Mouse (Mus musculus) heart, adult 2 months (tissue): ENCODE measurements around the gene Clps. TPM values are rescaled to one million over a fixed set of nuclear protein-coding genes. Genes with fewer than 3 reads are reported as not detected.

Experiments
- DNase-seq, 2 experiments: peaks; one replicate each; pipeline ENCODE4 v3.0.0; 2021
- H3K27ac ChIP-seq: fragments of 200-600 bp; 2 replicates; pipeline ENCODE4 v1.8.1; 2022
- H3K27me3 ChIP-seq: fragments of 200-500 bp; 2 replicates; pipeline ENCODE4 v1.6.1; 2012; ENCODE audit warnings: mild to moderate bottlenecking, low read length, inconsistent platforms, mixed read lengths; ENCODE audit not compliant: control insufficient read depth, insufficient read depth
- H3K36me3 ChIP-seq: fragments of 200-500 bp; 2 replicates; pipeline ENCODE4 v1.6.1; 2012; ENCODE audit warnings: low read length, inconsistent platforms; ENCODE audit not compliant: control insufficient read depth, insufficient read depth
- H3K4me1 ChIP-seq: fragments of 200-500 bp; 2 replicates; pipeline ENCODE4 v1.6.1; 2011; ENCODE audit warnings: low read length; ENCODE audit not compliant: control insufficient read depth, insufficient read depth
- H3K4me3 ChIP-seq: fragments of 200-600 bp; 2 replicates; pipeline ENCODE4 v1.8.1; 2022
- H3K79me2 ChIP-seq: fragments of 200-500 bp; replicated peaks from 2 replicates; pipeline ENCODE4 v1.6.1; 2012; ENCODE audit warnings: mild to moderate bottlenecking, inconsistent platforms, low read length, moderate library complexity, mixed read lengths; ENCODE audit not compliant: control insufficient read depth, insufficient read depth
- H3K9ac ChIP-seq: fragments of 200-500 bp; 2 replicates; pipeline ENCODE4 v1.6.1; 2012; ENCODE audit warnings: low read depth, mild to moderate bottlenecking, control low read depth, inconsistent platforms, low read length, mixed read lengths
- CTCF ChIP-seq: fragments of 200-600 bp; IDR thresholded peaks from 2 replicates; pipeline ENCODE4 v1.8.1; 2022; ENCODE audit warnings: antibody characterized with exemption, mild to moderate bottlenecking, moderate library complexity
- EP300 ChIP-seq: fragments of 200-500 bp; IDR thresholded peaks from 2 replicates; pipeline ENCODE4 v1.6.1; 2011; ENCODE audit warnings: low read depth, low read length, control low read depth; ENCODE audit not compliant: insufficient read depth
- POLR2A ChIP-seq: fragments of 200-500 bp; IDR thresholded peaks from 2 replicates; pipeline ENCODE4 v1.6.1; 2011; ENCODE audit warnings: mild to moderate bottlenecking, low read depth, low read length, control low read depth; ENCODE audit not compliant: insufficient read depth
- WGBS: fragments of 180-500 bp; shearing (Covaris S2); methylation state at CpG from one replicate; pipeline ENCODE4 v1.1.7; 2018; 5-methylcytosine and 5-hydroxymethylcytosine counted together
- intact Hi-C: fragments of 180-260 bp; cut with DNase I; formaldehyde crosslinking; loops from one replicate; pipeline ENCODE4 v1.15.1; 2025
- long read RNA-seq: library from polyadenylated mRNA; stranded (forward); transcript quantifications from one replicate; pipeline ENCODE4 v2.0.0, GENCODE M21; 2021
- polyA plus RNA-seq: library from polyadenylated mRNA; depleted of rRNA; stranded (reverse); fragments of >200 nt; gene quantifications from 2 replicates; pipeline ENCODE4 v1.2.3, GENCODE M21; 2012; rRNA removed
- total RNA-seq, 2 experiments: library from RNA; stranded (reverse); gene quantifications; 2 replicates each; pipeline ENCODE4 v1.2.3; 2021

Clps gene
- total RNA-seq, result not detected
- 0.90 and 2.0 TPM in 2 replicates for polyA plus RNA-seq
- long read RNA-seq, partial matches to known transcripts, result 0 of 1 reads
- long read RNA-seq, other reads (novel, unspliced or antisense), result 1 of 1 reads

- 59% methylated on average over 4 of the region's 4 CpGs for WGBS
- Histone ChIP-seq H3K27ac (no peak within 1 kb of the TSS), H3K9ac (no peak within 1 kb of the TSS), H3K79me2 (no peaks in the 10 kb centered on the region), H3K4me1 (no peaks in the 10 kb centered on the region; the same call in 1 of the 2 replicates), H3K27me3 (no peaks in the 10 kb centered on the region), H3K4me3 (no peak within 1 kb of the TSS), H3K36me3 (no peaks in the 10 kb centered on the region)
- TF ChIP-seq CTCF (no peak), POLR2A (no peak), EP300 (no peak)
- DNase-seq, result no peak
- intact Hi-C loops, result no loop called here
Observed at GRCm38 (mm10) chr17:28560598-28560997, at the start of gene Clps. TSS of gene Clps (minus strand) at chr17:28560766.

- 61% methylated on average over 3 of the region's 3 CpGs for WGBS
- Histone ChIP-seq H3K27me3 (no peaks in the 10 kb centered on the region), H3K4me3 (no peak overlapping the region)
Observed at GRCm38 (mm10) chr17:28609543-28609942, 49.0 kb upstream of the Clps start.

DNA sequence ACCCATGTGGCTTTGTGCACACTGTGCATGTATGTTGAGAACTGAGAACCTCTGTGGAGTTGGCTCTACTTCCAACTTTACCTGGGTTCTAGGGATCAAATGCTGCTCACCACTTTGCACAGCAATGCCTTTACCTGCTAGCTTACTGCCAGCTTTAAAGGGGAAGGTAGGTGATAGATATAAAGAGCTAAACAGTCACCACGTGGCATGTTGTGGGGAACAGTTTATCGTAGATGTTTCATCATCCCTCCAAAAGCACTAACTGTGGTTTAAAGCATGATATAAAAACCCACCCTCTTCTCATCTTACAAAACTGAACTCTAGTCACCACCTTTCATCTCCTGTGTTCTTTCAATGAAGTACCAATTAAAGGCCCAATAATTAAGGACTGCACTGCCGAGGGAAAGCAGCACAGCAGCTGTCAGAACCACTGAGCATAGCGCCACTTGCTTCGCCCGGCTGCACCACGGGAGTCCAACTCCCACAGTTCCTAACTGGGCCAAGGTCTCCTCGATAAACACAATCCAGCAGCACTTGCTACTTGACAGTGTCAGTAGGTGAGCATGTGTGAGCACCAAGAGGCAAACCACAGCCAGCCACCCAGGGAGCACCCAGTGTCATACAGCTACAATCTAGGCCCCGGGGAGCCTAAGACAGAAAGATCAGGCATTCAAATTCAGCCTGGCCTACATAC is 41.1 kb upstream of the Clps start:
- Histone ChIP-seq H3K79me2 (no peaks in the 10 kb centered on the region), H3K27me3 (no peaks in the 10 kb centered on the region), H3K36me3 (no peaks in the 10 kb centered on the region), H3K27ac (no peak overlapping the region), H3K4me3 (no peak overlapping the region), H3K4me1 (no peaks in the 10 kb centered on the region), H3K9ac (no peak overlapping the region)
- intact Hi-C loops, result no loop called here
- DNase-seq, result no peak
- TF ChIP-seq EP300 (no peak), POLR2A (no peak), CTCF (no peak)
- 91% methylated on average over 9 of the region's 9 CpGs for WGBS

More at GRCm38 (mm10) chr17:28609543-28609942, 49.0 kb upstream of the Clps start:
- no peak for TF ChIP-seq EP300
- no peak for TF ChIP-seq CTCF
- TF ChIP-seq POLR2A, result no peak
- no peak overlapping the region for H3K9ac ChIP-seq
- DNase-seq, result no peak
- H3K36me3 ChIP-seq, result no peaks in the 10 kb centered on the region; the same call in none of the 2 replicates
- intact Hi-C loops, result no loop called here
- peaks cover 5% of the 10 kb centered on the region; the same call in 1 of the 2 replicates for H3K79me2 ChIP-seq
- peaks cover 2% of the 10 kb centered on the region; the same call in 1 of the 2 replicates for H3K4me1 ChIP-seq
- H3K27ac ChIP-seq, result no peak overlapping the region

GRCm38 (mm10) chr17:28600780-28601179 is 40.2 kb upstream of the Clps start:
- no peaks in the 10 kb centered on the region for H3K27me3 ChIP-seq
- no peak overlapping the region for H3K4me3 ChIP-seq
- no peaks in the 10 kb centered on the region for H3K4me1 ChIP-seq
- 76% methylated on average over 5 of the region's 5 CpGs for WGBS
- no peak for TF ChIP-seq POLR2A
- TF ChIP-seq CTCF, result no peak
- TF ChIP-seq EP300, result no peak
- intact Hi-C loops, result no loop called here
- H3K79me2 ChIP-seq, result no peaks in the 10 kb centered on the region
- no peak overlapping the region for H3K9ac ChIP-seq
- DNase-seq, result no peak
- no peak overlapping the region for H3K27ac ChIP-seq
- H3K36me3 ChIP-seq, result no peaks in the 10 kb centered on the region

DNA sequence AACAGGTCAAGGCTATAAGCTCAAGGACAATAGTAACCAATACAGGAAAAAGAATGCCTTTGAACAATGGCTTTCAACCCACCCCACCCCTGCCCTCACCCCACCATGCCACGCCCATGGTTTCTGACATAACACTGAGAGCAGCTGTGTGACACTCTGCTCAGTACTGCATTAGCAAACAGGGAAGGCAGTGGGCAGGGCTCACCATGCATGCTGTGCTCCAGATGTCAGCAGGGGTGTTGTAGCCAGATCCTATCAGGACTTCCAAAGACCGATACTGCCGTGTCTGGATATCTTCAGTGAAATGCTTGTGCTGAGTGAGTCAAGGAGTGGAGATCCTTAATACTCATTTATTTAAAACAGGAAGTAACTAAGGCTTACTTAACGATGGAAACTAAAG is 33.4 kb upstream of the Clps start:
- TF ChIP-seq EP300 (no peak), POLR2A (no peak), CTCF (no peak)
- 43% methylated on average over 4 of the region's 4 CpGs for WGBS
- Histone ChIP-seq H3K27ac (no peak overlapping the region), H3K9ac (no peak overlapping the region), H3K27me3 (no peaks in the 10 kb centered on the region), H3K36me3 (peaks cover 5% of the 10 kb centered on the region; the same call in 1 of the 2 replicates), H3K79me2 (no peaks in the 10 kb centered on the region), H3K4me3 (no peak overlapping the region), H3K4me1 (peaks cover 5% of the 10 kb centered on the region)
- intact Hi-C loops, result no loop called here
- no peak for DNase-seq

GRCm38 (mm10) chr17:28592998-28593397 is 32.4 kb upstream of the Clps start:
- peak; percentile 63 to 77 for DNase-seq
- Histone ChIP-seq H3K4me3 (no peak overlapping the region), H3K27me3 (no peaks in the 10 kb centered on the region), H3K9ac (no peak overlapping the region), H3K36me3 (peaks cover 5% of the 10 kb centered on the region; the same call in 1 of the 2 replicates), H3K27ac (no peak overlapping the region), H3K4me1 (peaks cover 5% of the 10 kb centered on the region), H3K79me2 (no peaks in the 10 kb centered on the region)
- intact Hi-C loops, result no loop called here
- WGBS, result 16% methylated on average over 4 of the region's 4 CpGs
- TF ChIP-seq CTCF (peak; percentile 92), POLR2A (no peak), EP300 (no peak)
